Mouse (Mus musculus) hematopoietic stem cell, adult 5-6 weeks (primary cell): Measurements from ENCODE around the gene Dock10. TPM values are rescaled to one million over a fixed set of nuclear protein-coding genes. Genes with fewer than 3 reads are reported as not detected.
"Not testable (repeated sequence)": the region's sequence is repeated elsewhere in the genome, so short reads cannot be mapped to it uniquely, and the experiment has no call there.

Experiments
- ATAC-seq, 2 experiments: fragments of 125-278 bp in 1 of 2; replicated peaks in 1 of 2; 2 replicates each; pipeline ENCODE4 v1.8.0; 2016 to 2017; ENCODE audit warnings: inconsistent platforms in 2 of 2, mild to moderate bottlenecking in 2 of 2, moderate number of reproducible peaks in 2 of 2, low read depth in 1 of 2, moderate TSS enrichment in 1 of 2; ENCODE audit not compliant: low FRiP score in 2 of 2, poor library complexity in 2 of 2, severe bottlenecking in 2 of 2, insufficient read depth in 1 of 2, low TSS enrichment in 1 of 2
- total RNA-seq: library from RNA; stranded (forward); fragments of 172-1452, 232-1000 nt; gene quantifications from 2 replicates; pipeline ENCODE4 v1.2.3, GENCODE M21; 2017

Gene Dock10
- total RNA-seq: 113 and 138 TPM in 2 replicates

- ATAC-seq: peak; percentile 65 to 67
Measured at GRCm38 (mm10) chr1:80757977-80758797, at the start of gene Dock10. Gene Dock10 (minus strand): TSS chr1:80758527.

- no peak for ATAC-seq
Measured at GRCm38 (mm10) chr1:80806835-80807398, 48.6 kb upstream of the Dock10 start.

GRCm38 (mm10) chr1:80802023-80802422, 43.7 kb upstream of the Dock10 start:
- ATAC-seq: no peak

- ATAC-seq: peak; percentile 12 to 29; a peak in 1 of 4 replicates
Measured at GRCm38 (mm10) chr1:80785066-80785779, 26.9 kb upstream of the Dock10 start.

GRCm38 (mm10) chr1:80784155-80784554, 25.8 kb upstream of the Dock10 start:
- ATAC-seq: no peak

- peak; percentile 88 to 92 for ATAC-seq
Measured at GRCm38 (mm10) chr1:80765504-80765903, 7.2 kb upstream of the Dock10 start.

- no peak for ATAC-seq
Measured at GRCm38 (mm10) chr1:80763042-80763950, 5.0 kb upstream of the Dock10 start.

GRCm38 (mm10) chr1:80758798-80759184, 464 bp upstream of the Dock10 start:
- no peak for ATAC-seq

- no peak for ATAC-seq
Measured at GRCm38 (mm10) chr1:80757650-80757976, 714 bp downstream of the Dock10 start.

- peak; percentile 37 to 62 for ATAC-seq
Measured at GRCm38 (mm10) chr1:80756824-80757649, 1.3 kb downstream of the Dock10 start.

- 0 out of 4 replicates have a peak, but pooled peaks of 1 of the 2 experiments have one; percentile 12 for ATAC-seq
Measured at GRCm38 (mm10) chr1:80756060-80756439, 2.3 kb downstream of the Dock10 start.

GRCm38 (mm10) chr1:80755296-80756059, 2.8 kb downstream of the Dock10 start:
- ATAC-seq: no peak

GRCm38 (mm10) chr1:80749122-80749521, 9.2 kb downstream of the Dock10 start:
- ATAC-seq: not testable (repeated sequence)

- no peak; a peak in 1 of 4 replicates for ATAC-seq
Measured at GRCm38 (mm10) chr1:80746691-80747463, 11.4 kb downstream of the Dock10 start.

GRCm38 (mm10) chr1:80746195-80746594, 12.1 kb downstream of the Dock10 start:
- peak; percentile 37 to 69 for ATAC-seq
